In genomic region chr13:3742094-3742730, GRCm38 (mm10) we compare ENCODE assay signal across 8 mouse cellular contexts.
DNase-seq lines count a peak whose midpoint lies in the region; ATAC-seq and TF ChIP-seq lines count a peak whose summit lies in the region.

No protein-coding gene starts in this region.

- H3K36me3 ChIP-seq in embryonic facial prominence, embryonic 13.5 days, result no peaks in the 10 kb centered on the region
- no peaks in the 10 kb centered on the region for H3K36me3 ChIP-seq in hindbrain, embryonic 11.5 days (ENCODE audit: control insufficient read depth, insufficient read depth, low read length)
- H3K36me3 ChIP-seq in lung, postnatal 0 days (ENCODE audit: insufficient read depth, low read length), result no peaks in the 10 kb centered on the region
- H3K36me3 ChIP-seq in splenic B cell, adult 2 months (ENCODE audit: control insufficient read depth, insufficient read depth, low read length, poor library complexity, severe bottlenecking), result no peaks in the 10 kb centered on the region

- H3K27ac ChIP-seq in embryonic facial prominence, embryonic 13.5 days, result peak overlapping the region; percentile 97
- H3K27ac ChIP-seq in hindbrain, embryonic 11.5 days (ENCODE audit: low read depth, low read length), result no peak overlapping the region
- H3K27ac ChIP-seq in lung, postnatal 0 days (ENCODE audit: low read length), result 0 out of 2 replicates have a peak overlapping the region, but pooled peaks have one; percentile 15

- peak; percentile 37 for TF ChIP-seq EP300 in lung, postnatal 0 days (IDR thresholded peaks at IDR 0.05)

- H3K9me3 ChIP-seq in embryonic facial prominence, embryonic 13.5 days, result no peaks in the 10 kb centered on the region
- no peaks in the 10 kb centered on the region for H3K9me3 ChIP-seq in hindbrain, embryonic 11.5 days (ENCODE audit: control insufficient read depth, low read length)
- no peaks in the 10 kb centered on the region for H3K9me3 ChIP-seq in lung, postnatal 0 days (ENCODE audit: low read length)

- 16% methylated on average over 2 of the region's 2 CpGs for WGBS in embryonic facial prominence, embryonic 13.5 days
- WGBS in hindbrain, embryonic 11.5 days, result 70% methylated on average over 2 of the region's 2 CpGs
- 7% methylated on average over 2 of the region's 2 CpGs for WGBS in lung, postnatal 0 days

- DNase-seq in gastrocnemius, postnatal 10 days, result peak; percentile 24
- no peak for DNase-seq in gastrocnemius, postnatal 25 days
- DNase-seq in hindbrain, embryonic 11.5 days (ENCODE audit: low spot score), result peak; percentile 54
- peak; percentile 52 for DNase-seq in lung, postnatal 0 days (ENCODE audit: low spot score)
- peak; percentile 62 for DNase-seq in splenic B cell, adult 2 months (ENCODE audit: low read depth, low spot score)
- DNase-seq in adrenal gland, postnatal 36 days, result no peak
- DNase-seq in left cerebral cortex, adult 9 months (ENCODE audit: low spot score in 2 of 2), result no peak

- peak; percentile 81 for ATAC-seq in embryonic facial prominence, embryonic 13.5 days (ENCODE audit: insufficient number of reproducible peaks, insufficient read depth, low FRiP score, low TSS enrichment, low read depth)
- ATAC-seq in hindbrain, embryonic 11.5 days (ENCODE audit: low FRiP score), result peak; percentile 68
- peak; percentile 67 for ATAC-seq in lung, postnatal 0 days

- TF ChIP-seq CTCF in lung, postnatal 0 days (IDR thresholded peaks at IDR 0.05), result no peak

- H3K9ac ChIP-seq in embryonic facial prominence, embryonic 13.5 days, result no peak overlapping the region; the same call in 1 of the 2 replicates
- no peak overlapping the region for H3K9ac ChIP-seq in hindbrain, embryonic 11.5 days (ENCODE audit: low read depth, low read length)
- no peak overlapping the region for H3K9ac ChIP-seq in lung, postnatal 0 days (replicated peaks; ENCODE audit: low read depth)

- H3K4me3 ChIP-seq in embryonic facial prominence, embryonic 13.5 days, result no peak overlapping the region
- H3K4me3 ChIP-seq in hindbrain, embryonic 11.5 days (ENCODE audit: low read depth, low read length), result no peak overlapping the region
- no peak overlapping the region for H3K4me3 ChIP-seq in lung, postnatal 0 days (ENCODE audit: low read depth, low read length)

- H3K4me2 ChIP-seq in embryonic facial prominence, embryonic 13.5 days, result peak overlapping the region; percentile 45
- H3K4me2 ChIP-seq in hindbrain, embryonic 11.5 days (replicated peaks; ENCODE audit: low read depth, low read length), result no peak overlapping the region
- no peak overlapping the region for H3K4me2 ChIP-seq in lung, postnatal 0 days (replicated peaks; ENCODE audit: low read depth, low read length)

- no peaks in the 10 kb centered on the region for H3K27me3 ChIP-seq in embryonic facial prominence, embryonic 13.5 days
- H3K27me3 ChIP-seq in hindbrain, embryonic 11.5 days (ENCODE audit: control insufficient read depth, insufficient read depth, low read length), result no peaks in the 10 kb centered on the region
- no peaks in the 10 kb centered on the region for H3K27me3 ChIP-seq in lung, postnatal 0 days (replicated peaks; ENCODE audit: insufficient read depth, low read length)
- H3K27me3 ChIP-seq in splenic B cell, adult 2 months (ENCODE audit: control insufficient read depth, insufficient read depth, low read length, poor library complexity, severe bottlenecking), result no peaks in the 10 kb centered on the region

- peaks cover 49% of the 10 kb centered on the region for H3K4me1 ChIP-seq in embryonic facial prominence, embryonic 13.5 days
- no peaks in the 10 kb centered on the region for H3K4me1 ChIP-seq in hindbrain, embryonic 11.5 days (replicated peaks; ENCODE audit: control insufficient read depth, insufficient read depth, low read length)
- H3K4me1 ChIP-seq in lung, postnatal 0 days (ENCODE audit: insufficient read depth, low read depth, low read length), result peaks cover 10% of the 10 kb centered on the region; the same call in 1 of the 2 replicates

Comparison
In these comparisons a context has a peak if more than half of its experiments do, and no peak if none do; other contexts are left out.
1. DNase-seq: peak in gastrocnemius, postnatal 10 days (single experiment), hindbrain, embryonic 11.5 days (single experiment), lung, postnatal 0 days (single experiment) and splenic B cell, adult 2 months (single experiment); none in gastrocnemius, postnatal 25 days (single experiment), adrenal gland, postnatal 36 days (0 of 2) and left cerebral cortex, adult 9 months (0 of 2).
2. Peak in every context shown above with its lines, with median percentiles within 50 percentile points of each other: ATAC-seq.